Mouse (Mus musculus): ENCODE data around the gene Hibadh.

GRCm38 (mm10) chr6:52635395-52635794 is 4.8 kb downstream of the Hibadh start:
- TF ChIP-seq CTCF (IDR thresholded peaks at IDR 0.05; ENCODE audit: low read depth, low read length), result no peak
- TF ChIP-seq POLR2A (IDR thresholded peaks at IDR 0.05; ENCODE audit: borderline replicate concordance, low read depth, low read length), result no peak
